Mouse (Mus musculus) layer of hippocampus, postnatal 25 days (tissue): Measurements from ENCODE around the gene Rpl11. TPM values are rescaled to one million over a fixed set of nuclear protein-coding genes. Genes with fewer than 3 reads are reported as not detected.

Source experiments
- DNase-seq, 2 experiments: peaks; one replicate each; pipeline ENCODE4 v3.0.0; 2022; ENCODE audit warnings: mixed read lengths in 2 of 2, low spot score in 1 of 2; ENCODE audit errors: extremely low spot score in 1 of 2
- total RNA-seq, 2 experiments: library from RNA; stranded (reverse); gene quantifications; 2 replicates each; pipeline ENCODE4 v1.2.3; 2021

Rpl11 gene
- total RNA-seq, 2 experiments from 2014 or later, result 262 to 319 TPM

DNA sequence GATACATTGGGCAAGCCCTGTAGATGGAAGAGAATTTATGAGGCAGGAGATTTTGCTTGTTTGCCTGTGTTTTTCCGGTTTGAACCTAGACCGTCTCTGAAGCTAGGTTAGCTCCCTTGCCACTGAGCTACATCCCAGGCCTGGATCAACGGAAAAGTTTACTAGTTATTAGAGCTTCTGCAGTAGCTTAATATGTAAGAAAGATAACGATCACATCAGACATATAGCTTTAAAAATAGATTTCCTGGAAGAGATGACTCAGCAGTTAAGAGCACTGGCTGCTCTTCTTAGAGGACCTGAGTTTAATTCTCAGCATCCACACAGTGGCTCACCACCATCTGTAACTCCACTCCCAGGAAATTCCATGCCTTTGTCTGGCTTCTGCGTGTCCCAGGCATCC lies 24.5 kb downstream of the Rpl11 start:
- DNase-seq, result no peak

DNA sequence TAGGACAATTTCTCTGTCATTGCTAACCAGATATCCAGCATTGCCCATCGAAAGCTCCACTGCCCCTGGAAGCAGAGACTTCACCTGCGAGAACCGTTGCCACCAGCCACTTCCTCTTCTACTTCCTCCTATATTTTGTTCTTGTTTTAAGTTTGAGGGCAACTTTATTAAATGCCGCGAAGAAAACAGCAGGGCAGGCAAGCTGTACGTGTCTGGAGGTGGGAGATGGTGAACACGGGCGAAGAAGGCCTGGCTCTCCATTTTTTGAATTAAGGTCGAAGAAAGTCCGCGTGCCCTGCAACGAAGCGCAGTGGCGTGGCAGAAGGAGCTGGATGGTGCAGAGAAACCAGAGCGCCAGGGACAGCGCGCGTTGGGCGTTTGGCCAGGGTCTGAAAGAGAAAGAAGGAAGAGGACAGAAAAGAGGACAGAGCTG lies 25.1 kb downstream of the Rpl11 start:
- no peak for DNase-seq

DNA sequence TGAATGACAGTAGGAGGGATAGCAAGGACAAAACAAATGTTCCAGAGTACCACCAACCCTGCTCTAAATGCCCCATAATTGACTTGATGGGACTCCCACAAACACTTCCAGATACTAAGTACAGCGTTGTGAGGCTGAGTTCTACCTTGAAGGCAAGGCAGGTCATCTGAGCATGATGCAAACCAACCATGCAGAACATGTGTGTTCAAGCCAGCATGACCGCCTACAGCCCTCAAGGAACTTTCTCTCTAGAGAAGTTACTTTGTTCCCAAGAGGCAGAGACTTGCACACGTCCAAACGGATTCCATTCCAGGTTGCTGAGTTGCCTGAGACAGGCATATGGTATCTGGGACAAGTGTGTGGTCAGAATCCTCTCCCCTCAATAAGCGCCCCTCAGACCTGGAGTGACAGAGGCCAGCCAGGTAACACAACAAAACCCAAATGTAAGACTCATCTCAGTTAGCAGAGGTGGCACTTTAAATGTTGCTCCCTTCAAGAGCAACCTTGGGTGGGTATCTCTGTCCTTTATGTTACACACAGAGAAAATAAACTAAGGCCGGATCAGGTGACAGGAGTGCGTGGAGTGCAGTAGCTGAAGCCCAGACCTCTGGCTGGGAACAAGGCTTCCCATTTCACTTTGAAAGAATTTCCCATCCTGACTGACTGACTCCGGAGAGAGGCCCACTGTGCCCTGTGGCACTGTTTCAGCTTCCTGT lies 25.7 kb downstream of the Rpl11 start:
- no peak for DNase-seq

DNA sequence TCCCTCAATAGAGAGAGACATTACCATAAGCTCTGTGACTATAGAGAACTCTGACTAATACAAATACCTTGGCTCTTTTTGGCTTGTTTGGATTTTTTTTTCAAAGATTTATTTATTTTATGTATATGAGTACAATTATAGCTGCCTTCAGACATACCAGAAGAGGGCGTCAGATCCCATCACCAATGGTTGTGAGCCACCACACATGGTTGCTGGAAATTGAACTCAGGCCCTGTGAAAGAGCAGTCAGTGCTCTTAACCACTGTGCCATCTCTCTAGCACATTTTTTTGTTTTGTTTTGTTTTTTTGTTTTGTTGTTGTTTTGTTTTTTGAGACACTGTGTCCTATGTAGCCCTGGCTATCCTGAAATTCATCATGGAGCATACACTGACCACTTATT lies 27.9 kb downstream of the Rpl11 start:
- DNase-seq, result no peak

DNA sequence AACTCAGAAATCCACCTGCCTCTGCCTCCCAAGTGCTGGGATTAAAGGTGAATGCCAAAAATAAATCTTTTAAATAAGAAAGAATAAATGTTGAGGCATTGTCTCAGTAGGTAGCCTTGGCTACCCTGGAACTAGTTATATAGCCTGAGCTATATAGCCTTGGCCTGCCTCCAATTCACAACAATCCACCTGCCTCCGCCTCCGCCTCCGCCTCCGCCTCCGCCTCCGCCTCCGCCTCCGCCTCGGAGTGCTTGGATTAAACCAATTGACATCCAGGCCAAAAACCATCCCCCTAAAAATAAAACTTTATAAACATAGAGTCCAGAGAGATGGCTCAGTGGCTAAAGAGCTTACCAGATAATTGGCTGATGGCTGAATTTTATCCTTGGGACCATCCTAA lies 30.3 kb downstream of the Rpl11 start:
- DNase-seq, result no peak

DNA sequence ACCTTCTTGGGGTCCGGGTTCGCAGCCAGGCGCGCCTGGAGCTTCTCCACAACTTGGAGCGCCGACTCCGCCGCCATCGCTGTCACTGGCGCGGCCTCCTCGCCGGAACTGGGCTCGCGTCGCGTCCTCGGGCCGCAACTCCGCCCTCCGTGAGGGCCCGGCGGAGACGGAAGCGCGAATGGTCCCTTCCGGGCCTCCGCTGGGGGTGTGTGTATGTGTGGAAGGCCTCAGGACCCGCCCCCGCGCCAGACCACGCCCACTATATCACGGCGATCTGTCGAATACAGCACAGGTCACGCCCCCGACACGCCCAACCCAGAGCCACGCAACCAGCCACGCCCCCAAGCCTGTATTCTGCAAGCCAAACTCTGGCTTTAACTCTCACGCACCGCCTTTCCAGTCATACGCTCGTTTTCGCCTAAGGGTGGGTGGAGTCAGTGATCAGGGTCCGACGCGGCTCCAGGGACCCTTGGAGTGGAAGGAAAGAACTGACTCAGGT lies 31.6 kb downstream of the Rpl11 start, which contains the start of gene Eloa:
Eloa (minus strand) TSS at position 215 of the 499 bp plus-strand sequence.
- peak; percentile 95 to 96 for DNase-seq

DNA sequence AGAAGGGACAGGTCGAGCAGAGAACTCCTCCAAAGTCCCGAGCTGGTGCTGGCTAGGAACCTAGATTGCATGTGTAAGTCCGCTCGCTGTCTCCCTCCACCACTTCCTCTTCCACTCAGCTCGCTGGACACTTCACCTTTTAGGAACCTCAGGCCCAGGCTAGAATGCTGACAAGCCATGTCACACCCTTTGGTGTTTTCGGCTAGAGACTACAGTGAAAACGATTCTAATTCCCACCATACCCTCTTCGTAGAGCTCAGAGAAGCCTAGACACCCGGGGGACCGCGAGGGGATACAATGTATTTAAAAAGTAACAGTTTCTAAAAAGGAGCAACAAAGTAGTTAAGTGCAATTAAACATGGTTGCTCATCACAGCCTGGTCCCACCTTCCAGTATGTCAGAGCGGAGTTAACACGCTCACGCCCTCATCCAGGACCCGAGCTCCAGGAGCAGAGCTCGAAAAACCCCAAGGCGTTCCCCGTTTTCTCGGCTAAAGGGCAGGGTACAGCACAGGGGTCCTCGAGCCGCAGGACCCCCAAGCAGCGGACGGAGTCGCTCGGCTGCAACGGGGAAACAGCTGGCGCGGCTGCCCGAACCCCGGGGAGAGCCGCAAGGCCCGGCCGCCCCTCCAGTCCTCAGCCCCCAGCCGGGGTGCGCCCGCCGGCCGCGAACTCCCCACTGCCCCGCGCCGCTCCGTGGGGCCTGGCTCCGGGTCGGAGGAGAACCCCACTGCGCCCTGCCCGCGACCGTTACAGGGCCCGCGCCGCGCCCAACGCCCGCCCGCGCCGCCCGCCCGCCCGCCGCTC lies 32.3 kb downstream of the Rpl11 start:
- DNase-seq, result no peak

DNA sequence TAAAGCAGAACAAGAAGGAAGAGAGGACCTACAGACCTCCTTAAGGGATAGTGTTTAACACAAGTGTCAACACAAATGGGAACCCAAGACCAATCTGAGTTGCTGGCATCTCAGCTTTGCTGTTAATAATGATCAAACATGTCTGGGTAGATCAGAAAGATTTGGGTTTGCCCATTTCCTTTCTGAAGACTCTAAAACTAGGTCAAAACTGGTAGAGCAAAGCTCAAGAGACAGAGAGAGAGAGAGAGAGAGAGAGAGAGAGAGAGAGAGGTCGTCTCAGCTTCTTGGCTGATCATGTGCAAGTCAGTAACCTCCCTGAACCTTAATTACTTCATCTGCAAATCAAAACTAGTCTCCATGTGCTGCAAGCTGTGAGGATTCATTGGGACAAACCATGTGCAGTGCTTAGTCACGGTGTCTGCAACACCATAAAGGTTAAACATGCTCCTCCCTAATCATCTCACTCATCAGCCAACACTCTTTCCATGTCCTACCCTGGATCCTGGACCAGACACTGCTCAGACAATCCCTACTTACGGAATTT lies 37.1 kb downstream of the Rpl11 start:
- DNase-seq, result no peak

DNA sequence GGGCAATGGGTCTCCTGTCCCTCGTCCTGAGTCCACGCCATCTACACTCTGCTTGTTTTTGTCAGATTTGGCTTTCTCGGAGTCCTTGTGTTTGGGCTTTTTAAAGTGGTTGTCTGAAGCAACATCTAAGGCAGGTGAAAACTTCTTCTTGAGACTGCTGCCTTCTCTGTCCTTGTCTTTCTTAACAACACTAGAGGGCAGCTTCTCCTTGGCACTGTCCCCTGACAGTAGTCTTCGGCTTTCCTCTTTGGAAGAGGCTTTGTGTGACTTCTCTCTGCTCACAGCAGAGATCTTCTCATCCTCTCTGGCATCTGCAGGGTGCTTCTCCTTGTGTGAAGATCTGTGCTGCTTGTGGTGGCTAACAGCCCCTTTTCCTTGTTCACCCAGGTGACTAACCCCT lies 42.6 kb downstream of the Rpl11 start:
- no peak for DNase-seq

DNA sequence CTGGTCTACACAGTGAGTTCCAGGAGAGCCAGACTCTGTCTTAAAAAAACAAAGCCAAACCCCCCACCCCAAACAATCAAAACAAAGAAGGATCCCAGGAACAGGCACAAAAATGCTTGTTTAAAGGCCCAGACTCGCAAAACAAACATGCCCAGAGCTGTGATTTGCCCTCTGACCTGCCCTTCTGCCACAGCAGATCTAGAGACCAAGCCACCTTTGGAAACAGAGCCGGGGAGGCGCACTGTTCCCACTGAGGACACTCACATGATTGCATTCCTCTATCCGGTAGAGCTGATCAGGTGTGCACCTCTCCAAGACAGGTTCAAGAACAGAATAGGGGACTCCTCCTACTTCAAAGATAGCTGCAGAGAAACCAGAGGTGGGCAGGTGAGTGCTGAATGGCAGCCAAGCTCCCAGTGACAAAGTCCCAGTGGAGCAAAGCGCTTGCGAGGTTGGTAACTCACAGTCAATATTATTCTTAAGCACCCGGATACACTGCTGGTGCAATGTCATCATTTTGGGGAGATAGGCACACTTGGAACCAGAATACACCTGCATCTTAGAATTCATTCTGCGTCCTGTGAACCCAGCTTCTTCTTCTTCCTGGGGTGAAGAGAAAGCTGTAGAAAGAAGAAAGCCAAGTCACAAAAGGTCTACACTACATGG lies 44.3 kb downstream of the Rpl11 start:
- no peak for DNase-seq

DNA sequence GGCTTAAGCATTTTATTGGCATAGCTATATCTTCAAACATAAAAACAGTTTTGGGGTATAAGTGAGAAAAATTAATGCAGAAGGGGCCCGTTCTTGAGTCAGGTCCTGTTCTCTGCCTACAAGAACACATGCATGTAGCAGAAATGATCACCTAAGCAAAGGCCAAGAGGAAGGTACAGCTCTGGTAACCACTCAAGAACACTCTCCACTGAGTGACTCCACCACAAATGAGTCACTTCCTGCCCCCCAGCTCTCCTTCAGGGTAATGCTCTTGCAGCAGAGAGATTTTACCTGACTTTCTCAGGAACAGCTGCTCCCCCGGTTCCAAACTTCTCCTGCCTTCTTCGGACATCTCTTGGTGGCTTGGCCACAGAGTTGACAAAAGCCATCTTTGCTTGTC lies 46.4 kb downstream of the Rpl11 start:
- no peak for DNase-seq

DNA sequence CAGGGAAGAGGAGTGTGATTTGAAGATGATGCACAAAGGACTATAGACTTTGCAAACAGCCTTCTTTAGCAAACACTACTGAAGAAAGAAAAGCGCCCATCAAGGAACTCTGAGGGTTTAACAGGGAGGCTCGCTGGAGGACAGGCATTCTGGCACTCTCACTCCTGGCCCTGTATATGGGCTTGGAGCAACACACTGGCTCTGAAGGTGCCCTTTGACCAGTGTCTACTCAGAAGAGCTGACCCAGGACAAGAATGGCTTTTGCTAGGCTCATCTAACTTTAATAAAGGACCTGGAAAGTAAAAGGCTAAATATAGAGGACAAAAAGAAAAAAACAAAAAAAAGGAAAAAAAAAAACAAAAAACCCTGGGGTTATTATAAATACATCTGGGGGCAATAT lies 48.3 kb downstream of the Rpl11 start:
- no peak for DNase-seq

DNA sequence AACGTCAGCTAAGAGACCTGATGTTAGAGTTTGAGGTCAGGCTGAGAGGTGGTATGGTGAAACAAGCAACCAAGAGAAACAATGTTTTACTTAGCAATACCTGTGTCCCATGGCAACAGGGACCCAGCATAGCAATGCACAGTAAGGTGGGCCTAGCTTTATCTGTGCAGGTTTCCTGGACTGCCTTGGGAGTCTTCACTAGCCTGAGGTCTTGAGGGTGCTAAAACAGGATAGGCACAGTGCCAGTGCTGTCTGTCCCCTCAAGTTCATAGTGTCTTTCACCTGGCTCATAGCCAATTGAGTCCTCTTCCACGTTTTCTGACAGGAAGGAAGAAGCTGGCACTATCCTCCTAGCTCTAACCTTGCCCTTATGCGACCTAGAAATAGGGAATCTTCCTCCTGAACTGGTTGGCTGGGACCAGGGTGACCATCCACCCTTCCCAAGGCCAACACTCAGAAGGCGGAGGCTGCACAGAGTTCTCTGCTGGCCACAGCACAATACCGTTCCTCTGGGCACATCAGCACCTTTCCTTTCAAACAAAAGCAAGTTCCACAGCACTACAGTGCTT lies 49.0 kb downstream of the Rpl11 start:
- no peak for DNase-seq

DNA sequence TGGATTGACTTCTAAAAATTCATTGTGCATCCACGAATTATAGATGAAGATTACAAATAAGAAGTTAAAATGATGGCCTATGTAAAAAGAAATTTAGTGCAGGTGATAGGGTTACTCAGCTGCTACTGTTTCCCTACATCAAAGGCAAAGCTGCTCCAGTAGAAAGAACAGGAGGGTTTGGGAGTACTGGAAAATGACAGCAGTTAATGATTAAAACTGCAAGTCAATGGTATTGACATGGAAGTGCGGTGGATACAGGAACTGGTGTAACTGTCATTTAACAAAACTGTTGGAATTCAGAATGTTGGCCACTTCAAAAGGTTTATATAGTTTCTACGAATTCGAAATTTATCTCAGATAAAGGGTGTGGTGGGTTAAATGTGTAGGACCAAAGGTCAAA lies 58.1 kb downstream of the Rpl11 start:
- DNase-seq, result no peak

DNA sequence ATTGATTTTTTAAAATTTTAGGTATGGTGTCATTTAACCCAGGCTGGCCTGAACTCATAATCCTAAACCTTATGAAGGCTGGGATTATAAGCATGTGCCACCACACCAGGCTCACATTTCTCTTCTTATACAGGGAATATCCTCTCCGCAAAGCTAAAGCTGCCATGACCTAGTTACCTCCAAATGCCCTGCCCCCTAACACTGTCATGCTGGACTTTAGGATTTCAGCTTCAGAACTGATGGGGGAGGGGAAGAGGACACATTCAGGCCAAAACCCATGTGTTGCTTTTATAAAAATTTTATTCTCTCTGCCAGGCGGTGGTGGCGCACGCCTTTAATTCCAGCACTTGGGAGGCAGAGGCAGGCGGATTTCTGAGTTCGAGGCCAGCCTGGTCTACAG lies 59.3 kb downstream of the Rpl11 start:
- no peak for DNase-seq

DNA sequence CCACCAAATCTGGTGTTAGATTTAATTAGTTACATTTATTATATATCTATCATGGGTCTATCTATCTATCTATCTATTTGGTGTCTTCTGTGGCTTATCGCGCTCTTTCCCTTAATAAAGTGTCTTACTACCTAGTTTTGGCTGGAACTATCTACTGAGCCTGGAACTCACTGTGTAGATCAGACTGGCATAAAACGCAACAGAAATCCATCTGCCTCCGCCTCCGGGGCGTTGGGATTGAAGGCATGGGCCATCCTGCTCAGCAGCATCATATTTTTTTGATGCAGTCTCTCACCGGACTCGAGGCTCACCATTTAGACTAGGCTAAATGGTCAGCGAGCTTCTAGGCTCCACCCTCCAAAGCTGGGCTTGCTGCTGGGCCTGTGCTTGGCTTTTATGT lies 65.5 kb downstream of the Rpl11 start:
- no peak for DNase-seq

DNA sequence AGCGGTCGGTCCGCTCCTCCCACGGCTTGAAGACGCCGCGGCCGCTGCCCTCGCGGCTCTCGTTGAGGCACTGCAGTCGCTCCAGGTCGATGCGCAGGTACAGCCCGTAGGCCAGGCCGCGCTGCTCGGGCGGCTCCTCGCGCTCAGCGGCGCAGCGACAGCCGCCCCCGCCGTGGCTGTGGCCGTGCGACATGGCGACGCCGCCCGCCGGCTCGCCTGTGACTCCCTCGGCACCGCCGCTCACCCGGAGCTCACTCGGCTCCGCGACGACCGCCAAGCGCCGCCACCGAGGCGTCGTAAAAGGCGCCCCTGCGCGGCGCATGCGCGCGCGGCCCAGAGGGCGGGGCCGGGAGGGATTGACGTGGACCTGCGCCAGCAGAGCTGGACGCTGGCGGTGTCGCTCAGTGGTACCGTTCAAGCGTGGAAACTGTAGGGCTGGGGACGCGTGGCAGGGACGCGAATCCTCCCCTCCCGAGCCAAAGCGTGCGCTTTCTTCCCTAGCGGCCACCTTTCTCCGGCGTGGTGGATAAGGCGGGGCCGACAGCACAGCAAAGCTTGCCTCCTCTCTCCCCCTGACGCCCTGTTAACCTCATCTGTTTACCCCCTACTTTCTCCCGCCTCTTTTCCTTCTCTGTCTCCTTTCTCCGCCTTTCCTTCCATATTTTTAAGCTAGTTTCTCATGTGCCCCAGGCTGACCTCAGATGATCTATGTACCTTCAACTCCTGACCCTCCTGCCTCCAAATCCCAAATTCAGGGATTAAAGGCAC lies 66.1 kb downstream of the Rpl11 start, which contains the start of gene Pithd1:
Pithd1 (minus strand) TSS at position 322 of the 768 bp plus-strand sequence.
- DNase-seq, result peak; percentile 83 to 85

DNA sequence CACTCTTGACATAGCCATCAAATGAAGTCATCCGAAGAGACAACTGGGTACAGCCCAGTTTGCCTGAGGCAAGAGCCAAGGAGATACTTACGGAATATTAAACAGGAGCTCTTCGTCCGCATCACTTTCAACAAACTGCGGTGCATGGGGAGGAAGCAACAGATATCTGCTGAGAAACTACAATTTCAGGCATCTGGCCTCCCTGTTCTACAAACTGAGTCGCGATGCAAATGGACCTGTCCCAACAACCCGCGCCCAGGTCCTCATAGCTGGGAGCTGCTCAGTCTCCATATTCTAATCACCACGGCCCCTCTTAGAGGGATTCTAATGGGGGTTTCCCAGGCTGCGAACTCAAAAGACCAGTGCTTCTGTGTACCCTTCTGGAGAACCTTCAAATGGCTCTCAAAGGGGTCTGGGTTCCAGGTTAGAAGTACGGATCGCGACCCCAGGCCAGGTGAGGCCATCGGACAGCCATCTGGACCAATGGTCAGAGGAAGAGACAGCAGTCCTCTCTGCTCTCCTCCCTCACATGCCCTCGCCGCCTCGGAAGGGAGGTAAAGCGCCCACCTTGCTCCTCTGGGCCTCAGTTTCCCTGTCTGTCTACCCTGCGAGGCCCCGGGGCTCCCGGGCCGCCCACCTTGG lies 66.8 kb downstream of the Rpl11 start:
- no peak for DNase-seq

DNA sequence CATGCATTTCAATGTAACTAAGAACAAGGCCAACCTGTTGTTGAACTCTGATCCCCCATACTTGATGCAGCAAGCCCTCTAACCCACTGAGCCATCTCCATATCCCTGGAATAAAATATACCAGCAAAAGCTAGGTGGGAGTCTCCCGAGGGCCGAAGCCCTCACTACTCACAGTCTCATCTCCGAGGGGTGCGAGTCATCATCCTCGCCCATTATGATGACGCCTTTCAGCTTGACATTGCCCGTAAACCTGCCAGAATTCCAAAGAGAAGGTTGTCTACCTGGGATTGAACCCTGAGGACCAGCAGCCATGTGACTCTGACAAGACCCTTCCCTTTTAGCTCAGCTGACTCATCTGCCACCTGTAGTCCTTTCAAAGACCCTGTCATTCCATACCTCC lies 67.5 kb downstream of the Rpl11 start:
- DNase-seq, result no peak
